Mouse (Mus musculus) midbrain, embryonic 13.5 days (tissue): ENCODE data around the gene Vmn2r84. TPM values are rescaled to one million over a fixed set of nuclear protein-coding genes. Genes with fewer than 3 reads are reported as not detected.
"Not testable (repeated sequence)": the region's sequence is repeated elsewhere in the genome, so short reads cannot be mapped to it uniquely, and the experiment has no call there.

Source experiments
- ATAC-seq: fragments of 200-750 bp; cut with Nextera tagmentation; 2 replicates; pipeline ENCODE4 v1.8.0; 2017; ENCODE audit warnings: mild to moderate bottlenecking, moderate TSS enrichment, moderate library complexity
- H3K27ac ChIP-seq: fragments of 300-500 bp; sonication (generic); 2 replicates; pipeline ENCODE4 v1.5.1; 2015; ENCODE audit warnings: inconsistent platforms, mild to moderate bottlenecking, moderate library complexity
- H3K27me3 ChIP-seq: fragments of 300-500 bp; sonication (generic); 2 replicates; pipeline ENCODE4 v1.6.1; 2015; ENCODE audit warnings: mild to moderate bottlenecking, inconsistent platforms
- H3K36me3 ChIP-seq: fragments of 300-500 bp; sonication (generic); 2 replicates; pipeline ENCODE4 v1.6.1; 2015; ENCODE audit warnings: mild to moderate bottlenecking, inconsistent platforms
- H3K4me1 ChIP-seq: fragments of 300-500 bp; sonication (generic); replicated peaks from 2 replicates; pipeline ENCODE4 v1.6.1; 2015; ENCODE audit warnings: inconsistent platforms
- H3K4me2 ChIP-seq: fragments of 300-500 bp; sonication (generic); replicated peaks from 2 replicates; pipeline ENCODE4 v1.6.1; 2015; ENCODE audit warnings: moderate library complexity, mild to moderate bottlenecking, inconsistent platforms
- H3K4me3 ChIP-seq: fragments of 300-500 bp; sonication (generic); replicated peaks from 2 replicates; pipeline ENCODE4 v1.5.1; 2015; ENCODE audit warnings: mild to moderate bottlenecking, inconsistent platforms
- H3K9ac ChIP-seq: fragments of 300-500 bp; sonication (generic); replicated peaks from 2 replicates; pipeline ENCODE4 v1.6.1; 2015; ENCODE audit warnings: mild to moderate bottlenecking, inconsistent platforms
- H3K9me3 ChIP-seq: fragments of 300-500 bp; sonication (generic); 2 replicates; pipeline ENCODE4 v1.6.1; 2016; ENCODE audit warnings: mild to moderate bottlenecking, inconsistent platforms
- WGBS: fragments of 180-500 bp; shearing (Covaris S2); methylation state at CpG from one replicate; pipeline ENCODE4 v1.1.7; 2015; 5-methylcytosine and 5-hydroxymethylcytosine counted together
- polyA plus RNA-seq: library from polyadenylated mRNA; unstranded; fragments of >200 nt; fragmentation: Nextera tagmentation; extraction: Ambion mirVana; gene quantifications from 2 replicates; pipeline ENCODE4 v1.2.1, GENCODE M21; 2015

Vmn2r84 gene
- polyA plus RNA-seq: not detected in 2 replicates

DNA sequence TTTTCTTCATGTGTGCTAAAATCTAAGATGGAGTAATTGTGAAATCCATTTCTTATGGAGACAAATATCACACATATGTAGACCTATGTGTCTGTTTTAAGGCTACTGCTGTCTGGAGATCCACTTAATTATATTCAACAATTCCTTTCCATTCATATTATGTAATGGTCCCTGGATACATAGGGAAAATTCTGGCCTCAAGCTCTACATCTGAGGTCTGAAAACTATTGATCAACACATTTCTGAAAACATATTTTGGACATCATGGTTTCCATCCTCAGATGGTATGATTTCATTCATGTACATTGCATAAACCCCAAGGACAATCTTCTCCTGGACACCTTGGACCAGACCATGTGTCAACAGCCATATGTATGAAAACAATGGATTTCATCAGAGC is at the start of gene Vmn2r84:
Gene Vmn2r84 (minus strand): TSS at position 101 of the 400 bp plus-strand sequence.
- H3K4me1 ChIP-seq: no peaks in the 10 kb centered on the region
- no peak for ATAC-seq
- no peak within 1 kb of the TSS for H3K9ac ChIP-seq

DNA sequence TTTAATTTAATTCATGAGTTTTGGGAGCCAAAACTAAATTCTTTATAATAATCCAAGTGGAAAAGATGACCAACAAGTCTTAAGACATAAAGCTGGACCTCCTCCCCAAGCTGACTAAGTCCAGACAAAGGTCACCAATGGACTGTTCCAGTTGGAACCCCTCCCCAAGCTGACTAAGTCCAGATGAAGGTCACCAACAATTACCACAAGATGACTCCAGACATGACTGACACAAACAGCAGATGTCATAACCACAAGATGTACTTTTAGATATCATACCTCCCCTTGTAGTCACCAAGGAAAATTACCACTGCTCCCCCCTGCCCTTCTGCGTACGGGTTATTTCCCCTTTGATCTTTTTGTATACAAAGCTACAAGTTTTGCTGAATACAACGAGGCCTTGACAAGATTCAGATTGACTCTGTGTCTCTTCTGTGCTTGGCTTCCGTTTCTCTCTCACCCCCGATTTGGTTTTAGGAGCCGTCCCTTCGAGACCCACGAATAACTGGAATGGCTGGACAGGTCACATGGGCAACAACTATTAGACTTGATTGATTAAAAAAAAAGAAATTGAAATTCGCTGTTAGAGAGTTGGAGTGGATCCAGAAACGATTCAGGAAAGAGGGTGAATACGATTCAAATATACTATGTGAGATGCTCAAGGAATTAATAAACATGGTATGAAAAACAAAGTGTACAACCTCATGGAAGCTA is 40.2 kb upstream of the Vmn2r84 start:
- H3K4me1 ChIP-seq, H3K27ac ChIP-seq, H3K4me3 ChIP-seq, H3K9me3 ChIP-seq, H3K27me3 ChIP-seq, H3K36me3 ChIP-seq, H3K4me2 ChIP-seq, ATAC-seq, H3K9ac ChIP-seq: not testable (repeated sequence)
- 89% methylated on average over 11 of the region's 11 CpGs for WGBS

More for the DNA sequence above, at the start of gene Vmn2r84:
- no peak within 1 kb of the TSS for H3K27ac ChIP-seq
- H3K4me2 ChIP-seq: no peak within 1 kb of the TSS
- no peak within 1 kb of the TSS for H3K4me3 ChIP-seq
- no peaks in the 10 kb centered on the region for H3K27me3 ChIP-seq
- H3K36me3 ChIP-seq: no peaks in the 10 kb centered on the region
- no peaks in the 10 kb centered on the region for H3K9me3 ChIP-seq

DNA sequence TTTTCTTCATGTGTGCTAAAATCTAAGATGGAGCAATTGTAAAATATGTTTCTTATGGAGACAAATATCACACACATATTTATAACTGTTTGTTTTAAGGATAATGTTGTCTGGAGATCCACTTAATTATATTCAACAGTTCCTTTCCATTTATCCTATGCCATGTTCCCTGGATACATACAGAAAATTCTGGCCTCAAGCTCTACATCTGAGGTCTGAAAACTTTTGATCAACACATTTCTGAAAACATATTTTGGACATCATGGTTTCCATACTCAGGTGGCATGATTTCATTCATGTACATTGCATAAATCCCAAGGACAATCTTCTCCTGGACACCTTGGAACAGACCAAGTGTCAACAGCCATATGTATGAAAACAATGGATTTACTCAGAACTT is 35.5 kb upstream of the Vmn2r84 start, which contains the start of gene Vmn2r85:
Gene Vmn2r85 (minus strand): TSS at position 101 of the 400 bp plus-strand sequence.
- not testable (repeated sequence) for H3K9me3 ChIP-seq, H3K9ac ChIP-seq, H3K4me3 ChIP-seq, H3K36me3 ChIP-seq, H3K4me1 ChIP-seq, H3K27me3 ChIP-seq, H3K4me2 ChIP-seq, ATAC-seq, H3K27ac ChIP-seq

DNA sequence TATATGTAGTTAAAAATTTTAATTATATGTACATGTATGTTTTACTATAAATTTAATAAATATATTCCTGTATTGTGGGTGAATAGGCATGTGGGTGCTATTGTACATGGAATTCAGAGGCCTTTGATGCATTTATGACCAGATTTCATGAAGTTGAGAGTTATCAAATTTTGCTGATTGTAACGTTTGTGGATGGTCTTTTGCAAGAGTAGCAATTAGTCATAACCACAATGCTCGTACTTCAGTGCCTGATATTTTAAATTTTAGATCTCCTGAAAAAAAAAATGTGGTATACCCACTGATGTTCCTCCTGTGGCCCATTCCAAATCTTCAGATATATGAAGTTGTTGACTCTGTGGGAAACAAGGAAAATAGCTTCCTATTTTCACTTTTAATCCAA is 28.2 kb upstream of the Vmn2r84 start:
- H3K4me2 ChIP-seq, ATAC-seq, H3K4me1 ChIP-seq, H3K36me3 ChIP-seq, H3K9ac ChIP-seq, H3K4me3 ChIP-seq, H3K27me3 ChIP-seq, H3K9me3 ChIP-seq, H3K27ac ChIP-seq: not testable (repeated sequence)
- 86% methylated on average over 2 of the region's 2 CpGs for WGBS

DNA sequence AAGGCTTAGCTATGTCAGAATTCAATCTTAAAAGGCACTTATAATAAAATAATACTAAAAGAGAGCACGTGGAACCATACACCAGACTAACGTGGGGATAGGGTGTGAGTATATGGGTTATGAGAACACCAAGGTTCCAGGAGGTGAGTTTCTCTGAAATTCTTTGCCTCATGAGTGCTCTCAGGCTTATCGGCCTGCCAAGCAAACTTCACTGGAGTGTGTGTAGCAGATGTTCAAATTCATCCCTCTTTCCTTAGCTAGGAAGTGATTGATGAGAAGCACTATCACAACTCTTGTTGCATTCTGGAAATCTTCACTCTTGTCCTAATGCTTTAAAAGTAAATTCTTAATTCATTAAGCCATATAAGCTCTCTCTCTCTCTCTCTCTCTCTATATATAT is 26.3 kb upstream of the Vmn2r84 start:
- no peaks in the 10 kb centered on the region for H3K27me3 ChIP-seq
- WGBS: 76% methylated on average over 3 of the region's 3 CpGs
- no peak overlapping the region for H3K27ac ChIP-seq
- no peak overlapping the region for H3K4me3 ChIP-seq
- no peaks in the 10 kb centered on the region for H3K9me3 ChIP-seq
- no peaks in the 10 kb centered on the region for H3K36me3 ChIP-seq
- ATAC-seq: no peak
- H3K4me2 ChIP-seq: no peak overlapping the region
- no peak overlapping the region for H3K9ac ChIP-seq
- no peaks in the 10 kb centered on the region for H3K4me1 ChIP-seq

DNA sequence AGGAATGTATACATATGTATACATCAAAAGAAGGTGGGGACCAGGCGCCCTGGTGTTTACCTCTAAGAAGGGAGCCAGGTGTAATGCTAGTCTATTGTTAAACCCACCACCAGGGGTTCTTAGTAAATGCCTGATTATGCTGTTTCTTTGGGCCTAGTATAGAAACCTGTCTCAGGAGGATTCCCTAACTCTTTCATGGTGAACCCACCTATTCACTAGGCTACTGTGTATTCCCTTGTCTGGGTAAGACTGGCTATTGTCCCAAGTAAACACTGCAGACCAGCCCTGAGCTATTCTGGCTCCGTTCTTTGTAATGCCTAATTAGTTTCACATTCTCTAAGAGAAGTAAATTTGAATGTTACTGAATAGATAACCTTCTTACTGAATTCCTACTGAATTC is 25.8 kb upstream of the Vmn2r84 start:
- not testable (repeated sequence) for H3K36me3 ChIP-seq, H3K9me3 ChIP-seq, H3K4me1 ChIP-seq, H3K4me3 ChIP-seq, H3K9ac ChIP-seq, H3K4me2 ChIP-seq, H3K27ac ChIP-seq, H3K27me3 ChIP-seq, ATAC-seq
- 53% methylated on average over 2 of the region's 2 CpGs for WGBS

DNA sequence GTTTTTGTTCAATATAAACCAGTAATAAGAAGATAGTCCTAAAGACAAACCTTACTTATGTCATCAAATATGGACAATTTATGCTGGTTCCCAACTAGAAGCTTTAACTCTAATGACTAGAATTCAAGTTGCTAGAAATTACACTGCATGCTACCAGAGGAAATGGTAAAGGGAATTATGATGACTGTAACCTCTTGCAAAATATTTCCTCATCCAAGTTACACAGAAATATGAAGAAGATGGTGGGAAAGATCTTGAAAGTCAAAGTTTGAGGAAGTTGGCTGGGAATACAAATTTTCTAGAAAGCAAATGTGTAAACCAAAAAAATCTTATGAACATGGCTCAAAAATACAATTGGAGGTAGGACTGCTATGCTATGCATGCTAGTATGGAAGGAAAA is 22.2 kb upstream of the Vmn2r84 start:
- H3K36me3 ChIP-seq, H3K9ac ChIP-seq, H3K4me3 ChIP-seq, H3K27me3 ChIP-seq, H3K27ac ChIP-seq, H3K4me1 ChIP-seq, ATAC-seq, H3K9me3 ChIP-seq, H3K4me2 ChIP-seq: not testable (repeated sequence)

DNA sequence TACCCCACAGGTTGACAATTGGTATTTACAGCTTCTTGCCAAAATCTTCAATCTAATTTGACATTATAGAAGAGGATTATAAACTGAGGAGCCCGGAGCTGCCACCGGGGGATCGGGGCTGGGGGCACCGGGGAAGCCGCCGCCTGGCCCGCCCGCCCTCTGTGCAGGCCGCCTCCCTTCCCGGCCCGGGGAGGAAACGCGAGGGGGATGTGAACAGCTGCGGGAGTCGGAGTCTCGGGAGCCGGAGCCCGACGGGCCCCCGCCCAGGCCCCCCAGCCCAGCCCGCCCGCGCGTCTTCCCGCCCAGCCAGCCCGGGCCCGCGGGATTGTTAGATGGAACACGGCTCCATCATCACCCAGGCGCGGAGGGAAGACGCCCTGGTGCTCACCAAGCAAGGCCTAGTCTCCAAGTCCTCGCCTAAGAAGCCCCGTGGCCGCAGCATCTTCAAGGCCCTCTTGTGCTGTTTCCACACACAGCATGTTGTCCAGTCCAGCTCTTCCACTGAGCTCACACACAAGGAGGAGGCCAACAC is 18.1 kb upstream of the Vmn2r84 start:
- not testable (repeated sequence) for H3K9me3 ChIP-seq, H3K4me1 ChIP-seq, H3K27me3 ChIP-seq, H3K4me2 ChIP-seq, H3K36me3 ChIP-seq, H3K27ac ChIP-seq, H3K9ac ChIP-seq, H3K4me3 ChIP-seq
- ATAC-seq: peak; percentile 63
- WGBS: 78% methylated on average over 28 of the region's 35 CpGs

DNA sequence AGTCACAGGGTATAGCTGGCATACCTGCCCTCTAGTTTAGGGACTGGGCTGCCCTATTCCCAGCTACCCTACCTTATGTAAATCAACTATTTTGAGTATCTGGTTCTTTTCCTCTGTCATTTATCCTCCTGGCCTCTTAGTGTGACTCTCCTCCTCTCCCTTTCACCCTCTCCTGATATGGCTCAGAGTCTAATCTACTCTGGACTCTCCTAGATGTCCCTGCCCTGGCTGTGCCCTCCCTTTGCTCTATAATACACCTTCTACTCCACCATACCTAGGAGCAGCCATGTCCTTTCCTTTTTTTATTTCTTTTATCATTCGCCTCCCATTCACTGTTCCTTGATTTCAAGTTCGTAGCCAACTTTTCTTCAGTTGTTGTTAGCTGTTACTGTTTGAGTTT is 19.0 kb downstream of the Vmn2r84 start:
- Histone ChIP-seq H3K9me3 (no peaks in the 10 kb centered on the region), H3K9ac (no peak overlapping the region), H3K36me3 (no peaks in the 10 kb centered on the region), H3K27me3 (no peaks in the 10 kb centered on the region), H3K4me3 (no peak overlapping the region), H3K27ac (no peak overlapping the region), H3K4me1 (no peaks in the 10 kb centered on the region), H3K4me2 (no peak overlapping the region)
- 90% methylated on average over 2 of the region's 2 CpGs for WGBS
- ATAC-seq: no peak

DNA sequence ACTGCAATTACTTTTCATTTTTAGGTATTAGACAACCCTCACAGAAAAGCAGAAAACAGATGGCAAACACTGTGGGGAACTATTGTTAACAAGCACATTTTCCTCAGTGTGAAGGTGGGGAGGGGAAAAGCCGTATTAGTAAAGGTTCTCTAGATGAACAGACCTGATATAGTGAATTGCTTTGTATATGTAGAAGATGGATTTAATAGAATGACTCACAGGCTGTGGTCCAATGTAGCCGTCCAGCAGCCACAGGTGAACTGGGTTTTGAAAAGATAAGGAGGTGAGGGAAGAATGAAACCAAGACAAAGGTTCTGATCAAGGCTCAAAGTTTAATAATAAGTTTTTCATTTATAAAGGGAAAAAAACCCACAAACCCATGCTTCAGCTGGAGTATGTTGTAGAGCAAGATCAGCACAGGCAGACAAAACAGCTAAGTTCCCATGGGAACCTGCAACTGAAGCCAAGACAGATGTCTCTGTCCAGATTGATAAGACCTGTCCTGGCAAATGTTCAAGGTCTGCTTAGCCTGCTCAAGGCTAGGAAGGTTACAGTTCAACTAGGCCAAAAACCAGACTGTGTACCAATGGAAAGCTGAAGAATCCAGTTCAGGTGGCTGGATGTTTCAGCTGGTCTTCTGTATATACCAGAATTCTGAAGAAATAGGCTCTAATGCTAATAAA is 21.5 kb downstream of the Vmn2r84 start:
- Histone ChIP-seq H3K4me3 (no peak overlapping the region), H3K36me3 (no peaks in the 10 kb centered on the region), H3K27me3 (no peaks in the 10 kb centered on the region), H3K9me3 (no peaks in the 10 kb centered on the region), H3K4me2 (no peak overlapping the region), H3K4me1 (no peaks in the 10 kb centered on the region), H3K9ac (no peak overlapping the region), H3K27ac (no peak overlapping the region)
- no peak for ATAC-seq
- 88% methylated on average over 2 of the region's 2 CpGs for WGBS

DNA sequence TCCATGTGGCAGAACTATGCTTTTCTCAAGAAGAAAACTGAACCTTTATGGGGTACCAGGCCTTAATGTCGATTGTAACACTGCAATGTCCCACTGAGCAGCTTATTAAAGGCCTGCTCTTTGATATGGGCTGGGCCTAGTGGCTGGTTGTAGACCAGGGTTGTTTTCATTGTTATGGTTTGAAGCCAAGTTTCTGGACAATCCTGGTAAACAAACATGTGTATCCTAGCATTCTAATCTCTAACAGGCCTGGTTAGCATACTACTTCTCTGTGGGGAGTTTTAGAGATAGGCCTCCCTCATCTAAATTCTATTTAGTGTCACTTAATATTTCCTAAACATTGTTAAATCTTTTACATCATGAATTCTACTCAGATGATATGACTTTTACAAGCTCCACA is 22.5 kb downstream of the Vmn2r84 start:
- Histone ChIP-seq H3K4me2 (no peak overlapping the region), H3K27me3 (no peaks in the 10 kb centered on the region), H3K9me3 (no peaks in the 10 kb centered on the region), H3K4me3 (no peak overlapping the region), H3K36me3 (no peaks in the 10 kb centered on the region), H3K4me1 (no peaks in the 10 kb centered on the region), H3K27ac (no peak overlapping the region), H3K9ac (no peak overlapping the region)
- 65% methylated on average over 1 of the region's 1 CpGs for WGBS
- no peak for ATAC-seq

DNA sequence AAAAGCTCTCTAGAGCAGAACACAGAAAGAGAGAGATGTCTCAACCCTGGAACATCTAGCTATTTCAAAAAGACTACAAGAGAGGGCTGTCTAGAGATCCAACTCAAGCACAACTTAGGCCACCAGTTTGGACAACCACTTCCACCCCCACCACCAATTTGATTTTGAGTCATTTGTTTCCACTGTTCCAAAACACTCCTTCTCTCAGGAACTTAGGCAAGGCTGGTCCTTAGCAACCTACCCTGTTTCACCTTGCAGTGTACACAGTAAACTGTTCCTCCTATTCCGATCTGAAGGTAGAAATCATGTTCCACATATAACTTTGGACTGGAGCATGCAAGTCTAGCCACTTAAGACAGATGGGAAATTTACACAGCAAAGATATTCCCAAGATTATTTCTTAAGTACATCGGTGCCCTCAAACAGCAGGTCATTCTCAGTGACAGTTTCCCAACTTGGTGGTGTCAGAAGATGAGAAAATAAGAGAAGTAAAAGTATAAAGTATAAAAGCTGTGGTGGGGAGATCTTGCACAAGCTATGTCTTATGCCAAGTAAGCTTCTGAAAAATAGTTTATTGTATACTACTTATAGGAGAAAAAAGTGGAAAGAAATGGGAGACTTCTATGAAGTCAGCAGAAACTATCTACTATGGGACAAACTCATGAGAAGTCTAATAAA is 24.0 kb downstream of the Vmn2r84 start:
- no peaks in the 10 kb centered on the region for H3K36me3 ChIP-seq
- WGBS: 94% methylated on average over 2 of the region's 2 CpGs
- no peak overlapping the region for H3K4me3 ChIP-seq
- no peaks in the 10 kb centered on the region for H3K4me1 ChIP-seq
- no peak overlapping the region for H3K9ac ChIP-seq
- no peaks in the 10 kb centered on the region for H3K27me3 ChIP-seq
- ATAC-seq: no peak
- no peaks in the 10 kb centered on the region for H3K9me3 ChIP-seq
- H3K4me2 ChIP-seq: no peak overlapping the region
- no peak overlapping the region for H3K27ac ChIP-seq
